Mouse (Mus musculus): Measurements from ENCODE around the gene Ttc27. TPM values are rescaled to one million over a fixed set of nuclear protein-coding genes. Genes with fewer than 3 reads are reported as not detected.

Ttc27 gene
- polyA plus RNA-seq, 1 experiment from 2014 or later: 15.6 TPM

DNA sequence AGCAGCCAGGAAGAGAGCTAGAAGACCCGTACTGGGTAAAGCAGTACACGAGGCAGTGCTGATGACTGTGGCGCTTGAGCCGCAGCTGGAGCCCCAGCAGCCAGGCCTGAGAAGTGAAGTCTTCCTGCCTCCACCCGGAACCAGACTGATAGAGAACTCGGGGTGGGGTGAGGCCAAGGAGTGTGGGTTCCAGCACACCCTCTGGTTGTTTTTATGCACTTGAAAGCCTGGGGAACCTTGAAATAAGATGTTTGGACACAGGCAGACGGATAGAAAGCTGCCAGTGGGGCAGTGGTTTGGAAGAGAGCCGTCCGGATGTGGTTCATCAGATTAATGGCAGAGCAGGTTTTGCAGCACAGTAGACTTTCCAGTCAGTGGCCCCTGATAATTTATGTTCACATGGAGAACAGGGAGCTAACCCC, 51.9 kb downstream of the Ttc27 start:
- Histone ChIP-seq H3K4me1 (ENCODE audit: control insufficient read depth, insufficient read depth, low read length) (no peaks in the 10 kb centered on the region), H3K9me3 (replicated peaks; ENCODE audit: control insufficient read depth, low read length) (no peaks in the 10 kb centered on the region), H3K36me3 (ENCODE audit: control insufficient read depth, insufficient read depth) (peaks cover 3% of the 10 kb centered on the region; the same call in 1 of the 2 replicates), H3K27me3 (ENCODE audit: control insufficient read depth, insufficient read depth, low read length) (no peaks in the 10 kb centered on the region), H3K4me2 (ENCODE audit: low read depth, low read length) (no peak overlapping the region), H3K27ac (ENCODE audit: low read length) (no peak overlapping the region), H3K4me3 (ENCODE audit: low read length) (no peak overlapping the region), H3K9ac (ENCODE audit: low read length) (no peak overlapping the region)
- ATAC-seq (replicated peaks; ENCODE audit: extremely low read depth, insufficient read depth, low FRiP score): no peak
- WGBS: 73% methylated on average over 9 of the region's 9 CpGs

DNA sequence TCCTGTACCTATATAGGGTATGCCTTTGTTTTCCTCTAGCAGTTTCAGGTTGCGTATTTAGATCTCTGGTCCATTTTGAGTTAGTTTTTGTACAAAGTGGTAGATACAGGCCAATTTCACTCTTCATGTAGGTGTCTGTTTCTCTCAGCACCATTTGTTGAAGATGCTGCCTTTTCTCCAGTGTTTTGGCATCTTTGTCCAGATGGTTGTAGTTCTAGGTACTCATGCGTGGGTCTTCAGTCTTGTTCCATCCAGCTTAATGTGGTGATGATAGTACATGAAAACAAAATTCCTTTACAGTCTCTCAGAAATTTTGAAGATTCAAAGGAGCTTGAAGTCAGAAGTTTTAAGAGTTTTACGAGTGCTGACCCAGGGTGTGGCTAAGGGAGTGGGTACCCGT, 54.8 kb downstream of the Ttc27 start:
- Histone ChIP-seq H3K36me3 (ENCODE audit: control insufficient read depth, insufficient read depth) (no peaks in the 10 kb centered on the region), H3K9me3 (replicated peaks; ENCODE audit: control insufficient read depth, low read length) (no peaks in the 10 kb centered on the region), H3K9ac (ENCODE audit: low read length) (no peak overlapping the region), H3K27ac (ENCODE audit: low read length) (no peak overlapping the region), H3K27me3 (ENCODE audit: control insufficient read depth, insufficient read depth, low read length) (no peaks in the 10 kb centered on the region), H3K4me3 (ENCODE audit: low read length) (no peak overlapping the region), H3K4me2 (ENCODE audit: low read depth, low read length) (no peak overlapping the region), H3K4me1 (ENCODE audit: control insufficient read depth, insufficient read depth, low read length) (no peaks in the 10 kb centered on the region)
- ATAC-seq (replicated peaks; ENCODE audit: extremely low read depth, insufficient read depth, low FRiP score): no peak
- WGBS: 88% methylated on average over 4 of the region's 4 CpGs

DNA sequence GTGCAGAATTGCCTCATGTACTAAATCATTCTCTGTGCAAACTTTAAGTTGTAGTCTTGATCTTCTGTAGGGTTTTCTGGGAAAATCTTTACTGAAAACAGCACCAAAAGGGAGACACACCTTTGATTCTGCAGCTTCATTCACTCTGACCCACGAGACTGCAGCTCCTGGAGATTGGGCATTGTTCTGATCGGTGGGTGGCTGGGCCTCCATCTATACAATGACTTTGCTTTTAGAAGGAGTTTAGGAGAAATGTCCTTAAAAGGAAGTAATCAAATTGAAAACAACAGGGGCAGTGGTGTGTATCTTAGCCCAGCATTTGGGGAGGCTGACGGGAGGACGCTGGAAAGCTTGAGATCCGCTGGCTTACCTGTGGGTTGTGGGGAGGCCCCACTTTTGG, 56.0 kb downstream of the Ttc27 start:
- Histone ChIP-seq H3K36me3 (ENCODE audit: control insufficient read depth, insufficient read depth) (no peaks in the 10 kb centered on the region), H3K27me3 (ENCODE audit: control insufficient read depth, insufficient read depth, low read length) (no peaks in the 10 kb centered on the region), H3K9me3 (replicated peaks; ENCODE audit: control insufficient read depth, low read length) (no peaks in the 10 kb centered on the region), H3K4me3 (ENCODE audit: low read length) (no peak overlapping the region), H3K4me2 (ENCODE audit: low read depth, low read length) (no peak overlapping the region), H3K4me1 (ENCODE audit: control insufficient read depth, insufficient read depth, low read length) (no peaks in the 10 kb centered on the region), H3K27ac (ENCODE audit: low read length) (no peak overlapping the region), H3K9ac (ENCODE audit: low read length) (no peak overlapping the region)
- no peak for ATAC-seq (replicated peaks; ENCODE audit: extremely low read depth, insufficient read depth, low FRiP score)
- 78% methylated on average over 5 of the region's 5 CpGs for WGBS

DNA sequence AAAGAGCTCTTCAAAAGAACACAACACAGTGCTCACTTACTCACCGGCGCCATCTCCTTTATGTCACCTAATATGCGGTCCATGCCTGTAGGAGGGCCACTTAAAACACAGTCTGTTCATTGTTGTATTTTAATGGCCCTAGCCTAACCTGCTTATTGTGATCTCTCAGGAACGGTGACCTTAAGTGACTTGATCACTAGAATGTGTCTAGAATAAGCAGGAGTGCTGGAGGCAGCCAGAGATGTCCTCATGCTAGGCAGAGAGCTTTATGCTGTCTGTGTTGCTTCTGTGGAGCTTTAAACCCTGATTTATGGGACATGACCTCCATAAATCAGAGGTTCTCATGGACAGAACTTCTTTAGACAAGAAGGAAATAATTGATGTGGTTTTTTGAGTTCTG, 62.6 kb downstream of the Ttc27 start:
- ATAC-seq (replicated peaks; ENCODE audit: extremely low read depth, insufficient read depth, low FRiP score): no peak
- Histone ChIP-seq H3K4me3 (ENCODE audit: low read length) (no peak overlapping the region), H3K9ac (ENCODE audit: low read length) (no peak overlapping the region), H3K36me3 (ENCODE audit: control insufficient read depth, insufficient read depth) (no peaks in the 10 kb centered on the region), H3K27ac (ENCODE audit: low read length) (no peak overlapping the region), H3K9me3 (replicated peaks; ENCODE audit: control insufficient read depth, low read length) (no peaks in the 10 kb centered on the region), H3K4me2 (ENCODE audit: low read depth, low read length) (no peak overlapping the region), H3K4me1 (ENCODE audit: control insufficient read depth, insufficient read depth, low read length) (no peaks in the 10 kb centered on the region), H3K27me3 (ENCODE audit: control insufficient read depth, insufficient read depth, low read length) (no peaks in the 10 kb centered on the region)
- 76% methylated on average over 4 of the region's 4 CpGs for WGBS

- H3K4me1 ChIP-seq (ENCODE audit: control insufficient read depth, insufficient read depth, low read length): 0 out of 2 replicates have a peak, but pooled peaks cover 2% of the 10 kb centered on the region
- H3K36me3 ChIP-seq (ENCODE audit: control insufficient read depth, insufficient read depth): no peaks in the 10 kb centered on the region
- H3K4me3 ChIP-seq (ENCODE audit: low read length): no peak overlapping the region
- WGBS: 76% methylated on average over 9 of the region's 9 CpGs
- no peak for ATAC-seq (replicated peaks; ENCODE audit: extremely low read depth, insufficient read depth, low FRiP score)
- no peaks in the 10 kb centered on the region for H3K9me3 ChIP-seq (replicated peaks; ENCODE audit: control insufficient read depth, low read length)
- no peak overlapping the region for H3K27ac ChIP-seq (ENCODE audit: low read length)
- no peak overlapping the region for H3K4me2 ChIP-seq (ENCODE audit: low read depth, low read length)
- no peaks in the 10 kb centered on the region for H3K27me3 ChIP-seq (ENCODE audit: control insufficient read depth, insufficient read depth, low read length)
- H3K9ac ChIP-seq (ENCODE audit: low read length): no peak overlapping the region
Measured at GRCm38 (mm10) chr17:74780627-74781026, 63.1 kb downstream of the Ttc27 start.

- Histone ChIP-seq H3K4me1 (ENCODE audit: control insufficient read depth, insufficient read depth, low read length) (0 out of 2 replicates have a peak, but pooled peaks cover 2% of the 10 kb centered on the region), H3K36me3 (ENCODE audit: control insufficient read depth, insufficient read depth) (no peaks in the 10 kb centered on the region), H3K4me3 (ENCODE audit: low read length) (no peak overlapping the region), H3K9me3 (replicated peaks; ENCODE audit: control insufficient read depth, low read length) (no peaks in the 10 kb centered on the region), H3K27ac (ENCODE audit: low read length) (no peak overlapping the region), H3K9ac (ENCODE audit: low read length) (no peak overlapping the region), H3K4me2 (ENCODE audit: low read depth, low read length) (no peak overlapping the region), H3K27me3 (ENCODE audit: control insufficient read depth, insufficient read depth, low read length) (no peaks in the 10 kb centered on the region)
- ATAC-seq (replicated peaks; ENCODE audit: extremely low read depth, insufficient read depth, low FRiP score): no peak
Measured at GRCm38 (mm10) chr17:74781911-74782310, 64.4 kb downstream of the Ttc27 start.

DNA sequence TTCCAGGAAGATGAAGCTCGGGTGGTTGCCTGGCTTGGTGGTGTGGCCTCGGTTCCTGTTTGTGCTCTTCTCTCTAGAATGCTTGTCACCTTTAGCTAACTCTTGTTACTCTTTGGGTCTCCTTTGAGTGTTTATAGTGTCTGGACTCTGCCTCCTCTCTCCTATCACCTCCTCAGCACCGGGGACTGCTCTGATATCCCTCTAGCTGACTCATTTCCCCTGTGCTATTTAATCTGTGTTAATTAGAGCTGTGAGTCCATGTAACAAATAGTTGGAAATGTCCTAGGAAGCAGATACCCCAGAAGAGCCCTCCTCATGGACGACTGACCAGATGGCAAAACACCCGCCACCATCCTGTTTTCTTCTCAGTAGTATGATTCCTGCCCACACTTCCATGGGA, 68.1 kb downstream of the Ttc27 start:
- Histone ChIP-seq H3K27me3 (ENCODE audit: control insufficient read depth, insufficient read depth, low read length) (no peaks in the 10 kb centered on the region), H3K36me3 (ENCODE audit: control insufficient read depth, insufficient read depth) (no peaks in the 10 kb centered on the region), H3K4me1 (ENCODE audit: control insufficient read depth, insufficient read depth, low read length) (0 out of 2 replicates have a peak, but pooled peaks cover 2% of the 10 kb centered on the region), H3K9ac (ENCODE audit: low read length) (no peak overlapping the region), H3K4me3 (ENCODE audit: low read length) (no peak overlapping the region), H3K4me2 (ENCODE audit: low read depth, low read length) (no peak overlapping the region), H3K9me3 (replicated peaks; ENCODE audit: control insufficient read depth, low read length) (no peaks in the 10 kb centered on the region), H3K27ac (ENCODE audit: low read length) (peak overlapping the region; percentile 23; the same call in 1 of the 2 replicates)
- no peak for ATAC-seq (replicated peaks; ENCODE audit: extremely low read depth, insufficient read depth, low FRiP score)
- 61% methylated on average over 5 of the region's 5 CpGs for WGBS

GRCm38 (mm10) chr17:74786198-74786734, 68.7 kb downstream of the Ttc27 start:
- no peaks in the 10 kb centered on the region for H3K9me3 ChIP-seq (replicated peaks; ENCODE audit: control insufficient read depth, low read length)
- no peak overlapping the region for H3K4me2 ChIP-seq (ENCODE audit: low read depth, low read length)
- no peak overlapping the region for H3K9ac ChIP-seq (ENCODE audit: low read length)
- no peak overlapping the region for H3K27ac ChIP-seq (ENCODE audit: low read length)
- no peak for ATAC-seq (replicated peaks; ENCODE audit: extremely low read depth, insufficient read depth, low FRiP score)
- H3K4me1 ChIP-seq (ENCODE audit: control insufficient read depth, insufficient read depth, low read length): 0 out of 2 replicates have a peak, but pooled peaks cover 2% of the 10 kb centered on the region
- H3K36me3 ChIP-seq (ENCODE audit: control insufficient read depth, insufficient read depth): no peaks in the 10 kb centered on the region
- H3K4me3 ChIP-seq (ENCODE audit: low read length): no peak overlapping the region
- WGBS: 81% methylated on average over 10 of the region's 10 CpGs
- no peaks in the 10 kb centered on the region for H3K27me3 ChIP-seq (ENCODE audit: control insufficient read depth, insufficient read depth, low read length)

DNA sequence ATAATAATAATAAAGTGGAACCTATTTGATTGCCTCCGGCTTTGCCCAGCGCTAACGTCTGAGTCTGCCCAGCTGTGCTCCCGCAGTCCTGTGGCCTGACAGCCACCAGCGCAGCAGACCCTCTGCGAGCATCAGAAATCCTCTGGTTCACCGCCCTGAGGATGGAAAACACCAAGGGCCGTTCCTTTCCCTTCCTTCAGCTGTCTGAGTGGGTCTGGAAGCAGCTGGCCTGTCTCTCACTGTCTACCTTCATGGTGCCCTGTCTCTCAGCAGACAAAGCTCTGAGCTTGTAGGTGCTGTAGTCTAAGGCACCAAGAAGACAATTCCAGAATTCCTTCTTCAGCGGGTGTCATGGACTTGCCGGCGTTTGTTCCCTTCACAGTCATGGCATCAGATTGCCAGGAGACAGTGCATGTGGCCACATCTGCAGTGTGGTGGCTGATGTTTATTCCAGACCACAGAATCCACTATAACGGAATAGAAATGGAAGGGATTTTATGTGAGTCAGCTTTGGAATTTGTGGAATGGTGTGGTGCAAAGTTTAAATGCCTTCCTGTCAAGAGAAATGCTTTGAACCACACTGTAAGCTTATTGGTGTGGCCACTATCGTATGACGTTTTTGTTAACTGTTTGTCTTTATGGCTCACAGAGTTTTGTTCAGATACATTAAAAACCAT, 78.6 kb downstream of the Ttc27 start:
- WGBS: 68% methylated on average over 14 of the region's 14 CpGs
- Histone ChIP-seq H3K9me3 (replicated peaks; ENCODE audit: control insufficient read depth, low read length) (no peaks in the 10 kb centered on the region), H3K27me3 (ENCODE audit: control insufficient read depth, insufficient read depth, low read length) (no peaks in the 10 kb centered on the region), H3K27ac (ENCODE audit: low read length) (peak overlapping the region; percentile 49; the same call in 1 of the 2 replicates), H3K36me3 (ENCODE audit: control insufficient read depth, insufficient read depth) (no peaks in the 10 kb centered on the region), H3K4me3 (ENCODE audit: low read length) (no peak overlapping the region), H3K9ac (ENCODE audit: low read length) (no peak overlapping the region), H3K4me1 (ENCODE audit: control insufficient read depth, insufficient read depth, low read length) (peaks cover 4% of the 10 kb centered on the region; the same call in 1 of the 2 replicates), H3K4me2 (ENCODE audit: low read depth, low read length) (no peak overlapping the region)
- ATAC-seq (replicated peaks; ENCODE audit: extremely low read depth, insufficient read depth, low FRiP score): 0 out of 2 replicates have a peak, but pooled peaks have one; percentile 45

All from heart, embryonic 16.5 days (tissue).